Mouse (Mus musculus) embryonic facial prominence, embryonic 11.5 days (tissue): ENCODE results near the gene Dcaf11. TPM values are rescaled to one million over a fixed set of nuclear protein-coding genes. Genes with fewer than 3 reads are reported as not detected.

Experiments
- ATAC-seq: fragments of 200-750 bp; cut with Nextera tagmentation; replicated peaks from 2 replicates; pipeline ENCODE4 v1.8.0; 2017; ENCODE audit warnings: low read depth; ENCODE audit not compliant: insufficient number of reproducible peaks, low FRiP score, low TSS enrichment
- DNase-seq: peaks from one replicate; pipeline ENCODE4 v3.0.0-alpha.2; 2015; ENCODE audit warnings: low spot score
- H3K27ac ChIP-seq: fragments of 300-500 bp; sonication (generic); replicated peaks from 2 replicates; pipeline ENCODE4 v1.5.1; 2014; ENCODE audit warnings: mild to moderate bottlenecking, low read depth, low read length, control low read depth
- H3K27me3 ChIP-seq: fragments of 300-500 bp; sonication (generic); 2 replicates; pipeline ENCODE4 v1.6.1; 2014; ENCODE audit warnings: mild to moderate bottlenecking, low read length, moderate library complexity, mixed read lengths; ENCODE audit not compliant: control insufficient read depth, insufficient read depth
- H3K36me3 ChIP-seq: fragments of 300-500 bp; sonication (generic); replicated peaks from 2 replicates; pipeline ENCODE4 v1.6.1; 2014; ENCODE audit warnings: low read depth, mild to moderate bottlenecking, low read length, moderate library complexity, mixed read lengths; ENCODE audit not compliant: control insufficient read depth, insufficient read depth
- H3K4me1 ChIP-seq: fragments of 300-500 bp; sonication (generic); 2 replicates; pipeline ENCODE4 v1.6.1; 2014; ENCODE audit warnings: low read length, mixed read lengths; ENCODE audit not compliant: control insufficient read depth, insufficient read depth
- H3K4me2 ChIP-seq: fragments of 300-500 bp; sonication (generic); 2 replicates; pipeline ENCODE4 v1.6.1; 2014; ENCODE audit warnings: low read depth, mild to moderate bottlenecking, control low read depth, low read length, moderate library complexity
- H3K4me3 ChIP-seq: fragments of 300-500 bp; sonication (generic); 2 replicates; pipeline ENCODE4 v1.5.1; 2014; ENCODE audit warnings: low read depth, low read length, control low read depth
- H3K9ac ChIP-seq: fragments of 300-500 bp; sonication (generic); replicated peaks from 2 replicates; pipeline ENCODE4 v1.6.1; 2014; ENCODE audit warnings: mild to moderate bottlenecking, control low read depth, low read length
- H3K9me3 ChIP-seq: fragments of 300-500 bp; sonication (generic); replicated peaks from 2 replicates; pipeline ENCODE4 v1.6.1; 2016; ENCODE audit warnings: mild to moderate bottlenecking, low read length, inconsistent platforms, mixed read lengths; ENCODE audit not compliant: control insufficient read depth
- WGBS: fragments of 180-500 bp; shearing (Covaris S2); extraction: QIAGEN DNeasy Blood & Tissue Kit; methylation state at CpG from one replicate; pipeline ENCODE4 v1.1.7; 2014; 5-methylcytosine and 5-hydroxymethylcytosine counted together
- polyA plus RNA-seq: library from polyadenylated mRNA; unstranded; fragments of >200 nt; fragmentation: Nextera tagmentation; extraction: Ambion mirVana; gene quantifications from 2 replicates; pipeline ENCODE4 v1.2.1, GENCODE M21; 2014

Gene Dcaf11
- polyA plus RNA-seq, 1 experiment from 2014 or later, result 76.6 TPM

GRCm38 (mm10) chr14:55615876-55616275, 56.1 kb downstream of the Dcaf11 start:
- H3K9ac ChIP-seq, result no peak overlapping the region
- DNase-seq, result no peak
- H3K27ac ChIP-seq, result no peak overlapping the region
- no peak for ATAC-seq
- no peaks in the 10 kb centered on the region for H3K4me1 ChIP-seq
- H3K27me3 ChIP-seq, result no peaks in the 10 kb centered on the region
- no peaks in the 10 kb centered on the region for H3K9me3 ChIP-seq
- no peaks in the 10 kb centered on the region for H3K36me3 ChIP-seq
- H3K4me2 ChIP-seq, result no peak overlapping the region
- no peak overlapping the region for H3K4me3 ChIP-seq
- 22% methylated on average over 2 of the region's 2 CpGs for WGBS

GRCm38 (mm10) chr14:55616844-55617243, 57.0 kb downstream of the Dcaf11 start:
- WGBS, result 82% methylated on average over 2 of the region's 2 CpGs
- Histone ChIP-seq H3K27ac (no peak overlapping the region), H3K36me3 (no peaks in the 10 kb centered on the region), H3K4me3 (no peak overlapping the region), H3K9me3 (no peaks in the 10 kb centered on the region), H3K4me2 (no peak overlapping the region), H3K27me3 (no peaks in the 10 kb centered on the region), H3K9ac (no peak overlapping the region), H3K4me1 (no peaks in the 10 kb centered on the region)
- no peak for ATAC-seq
- DNase-seq, result no peak

- no peaks in the 10 kb centered on the region for H3K27me3 ChIP-seq
- WGBS, result 25% methylated on average over 21 of the region's 21 CpGs
- H3K4me1 ChIP-seq, result no peaks in the 10 kb centered on the region
- H3K9me3 ChIP-seq, result no peaks in the 10 kb centered on the region
- peak; percentile 65 for DNase-seq
- H3K4me2 ChIP-seq, result peak within 1 kb of the TSS; percentile 23
- H3K9ac ChIP-seq, result 0 out of 2 replicates have a peak within 1 kb of the TSS, but pooled peaks have one; percentile 22
- ATAC-seq, result peak; percentile 81
- H3K4me3 ChIP-seq, result peak within 1 kb of the TSS; percentile 19
- H3K27ac ChIP-seq, result no peak within 1 kb of the TSS
- no peaks in the 10 kb centered on the region for H3K36me3 ChIP-seq
Measured at GRCm38 (mm10) chr14:55617822-55618221, 58.0 kb downstream of the Dcaf11 start, which contains the start of gene Rec8. Rec8 (plus strand) TSS chr14:55618037.

- Histone ChIP-seq H3K9me3 (no peaks in the 10 kb centered on the region), H3K4me2 (peak overlapping the region; percentile 23), H3K4me3 (peak overlapping the region; percentile 19), H3K4me1 (no peaks in the 10 kb centered on the region), H3K9ac (0 out of 2 replicates have a peak overlapping the region, but pooled peaks have one; percentile 22), H3K36me3 (no peaks in the 10 kb centered on the region), H3K27ac (no peak overlapping the region), H3K27me3 (no peaks in the 10 kb centered on the region)
- ATAC-seq (no peak), DNase-seq (no peak)
- WGBS, result 47% methylated on average over 22 of the region's 22 CpGs
Measured at GRCm38 (mm10) chr14:55618486-55619195, 58.8 kb downstream of the Dcaf11 start.

Other genes starting within 250 kb of the Dcaf11 start
- 49.5 and 58.3 TPM in 2 replicates for gene Dhrs4, start 81.2 kb upstream of the Dcaf11 start, polyA plus RNA-seq
- 4.9 TPM in 2 replicates for gene Carmil3, start 69.4 kb upstream of the Dcaf11 start, polyA plus RNA-seq
- gene Cpne6, start 49.6 kb upstream of the Dcaf11 start, polyA plus RNA-seq, result 0.24 and 0.29 TPM in 2 replicates
- not detected in 2 replicates for gene Nrl, start 35.0 kb upstream of the Dcaf11 start, polyA plus RNA-seq
- gene Pck2, start 19.7 kb upstream of the Dcaf11 start, polyA plus RNA-seq, result 12.7 and 14.6 TPM in 2 replicates
- gene A730061H03Rik, start 400 bp downstream of the Dcaf11 start, polyA plus RNA-seq, result not detected in 2 replicates
- 3.6 and 5.9 TPM in 2 replicates for gene Fitm1, start 15.6 kb downstream of the Dcaf11 start, polyA plus RNA-seq
- 136 and 139 TPM in 2 replicates for gene Psme1, start 18.1 kb downstream of the Dcaf11 start, polyA plus RNA-seq
- gene Emc9, start 25.3 kb downstream of the Dcaf11 start, polyA plus RNA-seq, result 3.8 and 5.3 TPM in 2 replicates
- gene Psme2, start 31.1 kb downstream of the Dcaf11 start, polyA plus RNA-seq, result 237 and 259 TPM in 2 replicates
- gene Rnf31, start 31.7 kb downstream of the Dcaf11 start, polyA plus RNA-seq, result 9.7 and 11.8 TPM in 2 replicates
- 4.9 and 5.2 TPM in 2 replicates for gene Irf9, start 43.6 kb downstream of the Dcaf11 start, polyA plus RNA-seq
- gene Rec8, start 58.0 kb downstream of the Dcaf11 start, polyA plus RNA-seq, result 3.8 and 4.2 TPM in 2 replicates
- gene Ipo4, start 76.0 kb downstream of the Dcaf11 start, polyA plus RNA-seq, result 85.0 and 86.9 TPM in 2 replicates
- 2.6 and 3.5 TPM in 2 replicates for gene Gm49378, start 77.9 kb downstream of the Dcaf11 start, polyA plus RNA-seq
- 68.4 and 70.2 TPM in 2 replicates for gene Tm9sf1, start 83.8 kb downstream of the Dcaf11 start, polyA plus RNA-seq
- 0.38 and 0.84 TPM in 2 replicates for gene Tssk4, start 90.2 kb downstream of the Dcaf11 start, polyA plus RNA-seq
- gene Mdp1, start 100.5 kb downstream of the Dcaf11 start, polyA plus RNA-seq, result 62.5 and 63.6 TPM in 2 replicates
- 60.7 and 67.7 TPM in 2 replicates for gene Gmpr2, start 111.9 kb downstream of the Dcaf11 start, polyA plus RNA-seq
- 622 and 636 TPM in 2 replicates for gene Nedd8, start 112.1 kb downstream of the Dcaf11 start, polyA plus RNA-seq
- 61.3 and 67.7 TPM in 2 replicates for gene Tinf2, start 121.8 kb downstream of the Dcaf11 start, polyA plus RNA-seq
- gene Tgm1, start 153.9 kb downstream of the Dcaf11 start, polyA plus RNA-seq, result 1.1 and 1.5 TPM in 2 replicates
- gene Rabggta, start 162.3 kb downstream of the Dcaf11 start, polyA plus RNA-seq, result 19.9 and 21.5 TPM in 2 replicates
- gene Dhrs1, start 185.7 kb downstream of the Dcaf11 start, polyA plus RNA-seq, result 75.9 and 84.8 TPM in 2 replicates
- gene Nop9, start 185.7 kb downstream of the Dcaf11 start, polyA plus RNA-seq, result 53.8 and 59.4 TPM in 2 replicates
- 0.18 and 0.35 TPM in 2 replicates for gene Cideb, start 198.5 kb downstream of the Dcaf11 start, polyA plus RNA-seq
- 0.31 and 0.34 TPM in 2 replicates for gene Ltb4r2, start 201.4 kb downstream of the Dcaf11 start, polyA plus RNA-seq
- not detected in 2 replicates for gene Ltb4r1, start 206.0 kb downstream of the Dcaf11 start, polyA plus RNA-seq
- gene Adcy4, start 224.1 kb downstream of the Dcaf11 start, polyA plus RNA-seq, result 10.6 and 13.0 TPM in 2 replicates
- 33.7 and 38.8 TPM in 2 replicates for gene Ripk3, start 228.9 kb downstream of the Dcaf11 start, polyA plus RNA-seq